Mouse (Mus musculus) megakaryocyte-erythroid progenitor cell, adult 5-6 weeks (primary cell): ENCODE measurements around the gene Kif7. TPM values are rescaled to one million over a fixed set of nuclear protein-coding genes. Genes with fewer than 3 reads are reported as not detected.

Experiments used
- total RNA-seq, 2 experiments: library from RNA; stranded (forward) in 1 of 2; stranded (reverse) in 1 of 2; fragments of 200-1000, 215-1000 nt in 1 of 2; fragments of >200 nt in 1 of 2; fragmentation: Nextera tagmentation in 1 of 2; gene quantifications; 2 replicates each; pipeline ENCODE4 v1.2.3; 2014 to 2017

Gene Kif7
- total RNA-seq, 2 experiments from 2014 or later, result 0.28 to 2.5 TPM

Other genes starting within 250 kb of the Kif7 start
- 41.8 and 77.5 TPM in 2 replicates for gene Polg, start 249.4 kb downstream of the Kif7 start, total RNA-seq (2014; fragmentation: Nextera tagmentation)
- 40.8 and 90.7 TPM in 2 replicates for gene Polg, start 249.4 kb downstream of the Kif7 start, total RNA-seq (2017)
- gene Rhcg, start 98.1 kb downstream of the Kif7 start, total RNA-seq (2014; fragmentation: Nextera tagmentation), result not detected in 2 replicates
- gene Rhcg, start 98.1 kb downstream of the Kif7 start, total RNA-seq (2017), result not detected in 2 replicates
- 29.0 and 29.8 TPM in 2 replicates for gene Ticrr, start 55.5 kb downstream of the Kif7 start, total RNA-seq (2014; fragmentation: Nextera tagmentation)
- 12.2 and 16.8 TPM in 2 replicates for gene Ticrr, start 55.5 kb downstream of the Kif7 start, total RNA-seq (2017)
- gene Plin1, start 17.2 kb upstream of the Kif7 start, total RNA-seq (2014; fragmentation: Nextera tagmentation), result not detected in 2 replicates
- not detected in 2 replicates for gene Plin1, start 17.2 kb upstream of the Kif7 start, total RNA-seq (2017)
- gene Pex11a, start 27.4 kb upstream of the Kif7 start, total RNA-seq (2014; fragmentation: Nextera tagmentation), result 5.4 and 8.6 TPM in 2 replicates
- 4.6 and 6.0 TPM in 2 replicates for gene Pex11a, start 27.4 kb upstream of the Kif7 start, total RNA-seq (2017)
- not detected in 2 replicates for gene Wdr93, start 27.4 kb upstream of the Kif7 start, total RNA-seq (2014; fragmentation: Nextera tagmentation)
- gene Wdr93, start 27.4 kb upstream of the Kif7 start, total RNA-seq (2017), result not detected in 2 replicates
- gene Mesp1, start 78.1 kb upstream of the Kif7 start, total RNA-seq (2014; fragmentation: Nextera tagmentation), result not detected in 2 replicates
- not detected in 2 replicates for gene Mesp1, start 78.1 kb upstream of the Kif7 start, total RNA-seq (2017)
- gene Mesp2, start 95.0 kb upstream of the Kif7 start, total RNA-seq (2014; fragmentation: Nextera tagmentation), result not detected in 2 replicates
- 1.2 TPM in 1 of 2 replicates, not detected in the other for gene Mesp2, start 95.0 kb upstream of the Kif7 start, total RNA-seq (2017)
- gene Anpep, start 145.3 kb upstream of the Kif7 start, total RNA-seq (2014; fragmentation: Nextera tagmentation), result 1.5 TPM in 1 of 2 replicates, not detected in the other
- not detected in 2 replicates for gene Anpep, start 145.3 kb upstream of the Kif7 start, total RNA-seq (2017)
- gene Ap3s2, start 204.9 kb upstream of the Kif7 start, total RNA-seq (2014; fragmentation: Nextera tagmentation), result 20.0 and 22.4 TPM in 2 replicates
- gene Ap3s2, start 204.9 kb upstream of the Kif7 start, total RNA-seq (2017), result 6.5 and 9.5 TPM in 2 replicates
- gene Arpin, start 219.6 kb upstream of the Kif7 start, total RNA-seq (2014; fragmentation: Nextera tagmentation), result not detected in 2 replicates
- gene Arpin, start 219.6 kb upstream of the Kif7 start, total RNA-seq (2017), result 0.28 TPM in 1 of 2 replicates, not detected in the other